Mouse (Mus musculus) gastrocnemius, postnatal 36 days (tissue): ENCODE data around the gene Sprtn. TPM values are rescaled to one million over a fixed set of nuclear protein-coding genes. Genes with fewer than 3 reads are reported as not detected.
A peak's percentile ranks its signal among the peaks of the same experiment; 100 is the strongest.

Experiments
- DNase-seq, 2 experiments: peaks; one replicate each; pipeline ENCODE4 v3.0.0; 2022
- intact Hi-C: fragments of 180-260 bp; cut with DNase I; formaldehyde crosslinking; loops from one replicate; pipeline ENCODE4 v1.15.1; 2025
- long read RNA-seq, 2 experiments: library from polyadenylated mRNA; stranded (forward); transcript quantifications; one replicate each; pipeline ENCODE4 v2.0.0; 2021
- total RNA-seq, 2 experiments: library from RNA; stranded (reverse); gene quantifications; 2 replicates each; pipeline ENCODE4 v1.2.3; 2021

Sprtn gene
- total RNA-seq, result 1 to 10 TPM; 5.0 to 6.9 TPM
- long read RNA-seq, experiment 1, partial matches to known transcripts, result 0 of 4 reads
- long read RNA-seq, experiment 1, other reads (novel, unspliced or antisense), result 4 of 4 reads
- long read RNA-seq, experiment 2, full-length matches to known transcripts, result 2 of 6 reads
- long read RNA-seq, experiment 2, partial matches to known transcripts, result 1 of 6 reads
- long read RNA-seq, experiment 2, other reads (novel, unspliced or antisense), result 3 of 6 reads

DNA sequence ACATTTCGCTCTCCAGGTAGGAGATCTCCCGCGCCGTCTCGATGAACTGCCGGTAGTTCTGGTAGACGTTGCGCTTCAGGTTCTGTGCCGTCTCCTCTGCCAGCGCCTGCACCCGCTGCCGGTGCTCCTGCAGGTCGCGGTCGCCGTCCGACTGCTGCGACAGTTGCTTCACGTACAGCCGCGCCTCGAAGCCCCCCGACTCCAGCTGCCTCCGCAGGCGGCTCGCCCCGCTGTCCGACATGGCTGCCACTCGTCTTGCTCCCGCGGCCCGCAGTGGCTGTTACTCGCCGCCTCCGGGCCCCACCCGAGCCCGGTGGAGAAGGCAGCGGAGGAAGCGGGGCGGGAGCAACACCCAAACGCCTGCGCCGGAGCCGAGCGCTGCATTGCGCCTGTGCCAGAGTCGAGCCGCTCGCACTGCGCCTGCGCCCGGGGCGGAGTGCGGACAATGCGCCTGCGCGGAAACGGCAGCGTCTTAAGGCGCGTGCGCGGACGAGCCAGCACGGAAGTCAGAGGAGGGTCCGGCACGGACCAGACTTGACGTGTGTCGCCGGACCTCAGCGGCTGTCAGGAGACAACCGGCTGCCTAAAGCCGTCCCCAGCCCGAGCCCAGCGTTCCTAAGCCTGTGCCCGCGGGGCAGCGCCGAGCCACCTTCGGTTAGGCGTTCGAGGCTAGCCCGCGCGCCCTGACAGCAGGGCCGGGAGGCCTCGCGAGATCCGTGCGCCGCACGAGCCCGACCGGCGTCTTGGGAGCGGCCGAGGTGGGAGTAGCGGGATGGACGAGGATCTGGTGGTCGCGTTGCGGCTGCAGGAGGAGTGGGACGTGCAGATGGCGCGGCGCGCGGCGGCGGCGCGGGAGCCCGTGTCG lies at the start of gene Sprtn, which contains the start of gene Exoc8:
TSS of gene Sprtn (plus strand) at position 501 of the 865 bp plus-strand sequence.
TSS of gene Exoc8 (minus strand) at position 320 of the 865 bp plus-strand sequence.
- intact Hi-C loops, result loop anchor here (2.0 to 5.0 kb wide), 4 partner anchors 31 to 140 kb away; partner anchors contain the start of genes Egln1 and Tsnax
- peak; percentile 96 to 98 for DNase-seq

DNA sequence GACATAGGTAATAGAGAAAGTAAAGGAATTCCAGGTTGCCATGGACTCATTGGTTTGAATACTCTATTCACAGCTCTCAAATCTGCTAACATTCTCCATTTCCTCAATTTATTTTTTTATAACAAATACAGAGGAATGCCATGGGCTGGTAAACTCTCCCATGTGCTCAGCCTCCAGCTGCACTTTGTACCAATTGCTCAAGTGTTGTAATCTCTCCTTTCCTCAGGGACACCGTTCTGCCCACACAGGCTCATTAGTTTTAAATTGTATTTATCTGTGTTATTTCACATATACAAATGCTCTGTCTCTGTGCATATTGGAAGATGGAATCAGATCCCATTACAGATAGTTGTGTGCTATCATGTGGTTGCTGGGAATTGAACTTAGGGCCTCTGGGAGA lies 44.2 kb upstream of the Sprtn start:
- intact Hi-C loops, result no loop called here
- DNase-seq, result no peak

DNA sequence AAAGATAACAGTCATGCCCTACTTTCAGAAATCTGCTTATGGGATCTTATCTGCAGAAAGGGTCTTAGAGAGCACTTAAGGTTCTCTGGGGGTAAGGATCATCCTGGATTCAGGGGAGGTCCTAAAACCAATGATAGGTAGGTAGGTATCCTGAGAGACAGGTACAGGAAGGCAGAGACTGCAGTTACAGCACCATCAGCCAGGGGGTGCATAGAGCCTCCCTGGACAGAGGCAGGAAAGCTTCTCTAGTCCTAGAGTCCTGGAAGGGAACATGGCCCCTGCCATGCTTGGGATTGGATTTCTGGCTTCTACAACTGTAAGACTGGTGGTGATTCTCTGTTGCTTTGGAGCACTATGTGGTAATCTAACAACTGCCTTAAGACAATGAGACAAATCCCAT lies 38.2 kb upstream of the Sprtn start:
- intact Hi-C loops, result no loop called here
- DNase-seq, result no peak

DNA sequence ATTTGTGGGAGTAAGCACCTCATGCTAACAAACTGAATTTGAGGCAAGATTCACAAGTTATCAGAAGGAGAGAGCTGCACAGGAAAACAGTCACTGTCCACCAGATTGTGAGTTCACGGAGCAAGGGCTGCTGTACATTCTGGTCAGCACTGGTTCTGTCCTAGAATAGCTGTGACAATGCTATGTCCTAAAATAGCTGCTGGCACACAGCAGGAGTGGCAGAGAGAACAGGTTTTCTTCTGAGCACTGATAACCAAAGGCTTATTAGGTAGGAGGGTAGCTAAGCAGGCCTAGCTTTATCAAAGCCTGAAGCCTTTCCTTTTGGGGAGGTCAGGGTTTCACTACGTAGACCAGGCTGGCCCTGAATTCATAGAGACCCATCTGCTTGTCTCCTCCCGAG lies 37.5 kb upstream of the Sprtn start:
- DNase-seq, result no peak
- intact Hi-C loops, result no loop called here

DNA sequence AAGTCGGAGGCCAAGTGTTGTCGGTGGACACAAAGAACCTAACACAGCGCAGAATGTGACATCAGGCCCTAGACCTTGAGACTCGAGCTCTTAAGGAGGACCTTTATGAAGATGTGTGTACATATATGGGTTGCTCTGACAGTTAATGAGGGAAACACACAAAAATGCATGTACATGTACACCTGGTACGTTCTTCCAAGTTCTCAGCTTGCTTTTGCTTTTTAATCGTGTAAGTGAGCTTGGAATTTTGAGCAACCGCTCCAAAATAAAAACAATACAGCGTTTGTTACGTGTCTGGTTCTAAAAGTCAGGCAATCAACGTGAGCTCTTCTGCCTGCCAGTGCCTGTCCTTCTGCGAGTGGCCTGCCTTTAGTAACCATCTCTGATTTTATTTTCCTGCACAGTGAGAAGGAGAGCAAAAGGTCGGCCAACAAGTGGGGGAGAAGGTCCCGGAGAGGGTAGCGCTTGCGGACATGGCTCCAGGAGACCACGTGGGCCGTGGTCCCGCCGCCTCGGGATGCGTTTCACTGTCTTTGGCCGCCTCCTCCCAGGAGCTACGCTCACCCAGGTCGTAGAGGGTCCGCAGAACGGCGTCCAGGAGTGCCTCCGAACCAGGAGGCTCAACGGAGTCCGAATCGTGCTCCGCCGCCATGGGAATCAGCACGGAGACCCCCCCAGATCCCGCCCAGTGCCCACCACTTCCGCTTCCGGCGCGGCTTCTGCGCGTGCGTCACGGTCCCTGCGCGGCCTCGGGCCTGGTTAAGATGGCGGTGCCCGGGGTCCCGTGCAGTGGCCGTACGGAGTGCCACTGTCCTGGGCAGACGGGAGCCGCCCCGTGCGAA lies 35.1 kb upstream of the Sprtn start, which contains the start of the genes Gnpat and 2810004N23Rik:
TSS of gene Gnpat (plus strand) at position 713 of the 842 bp plus-strand sequence.
TSS of gene 2810004N23Rik (minus strand) at position 800 of the 842 bp plus-strand sequence.
- intact Hi-C loops, result no loop called here
- peak; percentile 91 to 94 for DNase-seq

DNA sequence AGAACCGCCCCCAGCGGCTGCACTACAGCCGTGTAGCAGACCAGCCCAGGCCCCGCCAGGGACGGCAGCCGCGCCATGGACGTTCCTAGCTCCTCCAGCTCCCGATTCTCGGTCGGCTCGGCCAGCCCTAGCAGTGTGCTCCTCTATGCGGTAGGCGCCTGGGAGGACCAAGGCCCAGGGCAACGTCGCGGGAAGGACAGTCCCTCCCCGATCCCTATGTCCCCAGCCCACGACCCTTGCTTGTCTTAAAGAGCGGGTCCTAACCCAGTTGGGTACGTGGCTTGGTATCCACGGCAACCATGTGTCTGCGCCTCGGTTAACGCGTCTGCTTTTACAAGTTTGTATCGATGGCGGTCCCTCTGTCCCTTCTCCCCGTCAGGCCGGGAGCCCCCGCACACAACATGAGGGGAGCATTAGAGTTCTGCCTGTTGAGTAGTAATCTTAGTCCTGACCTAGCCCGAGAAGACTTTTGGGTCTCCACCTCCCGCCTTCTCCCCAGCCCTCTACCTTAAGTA lies 34.5 kb upstream of the Sprtn start:
- no peak for DNase-seq
- intact Hi-C loops, result no loop called here

DNA sequence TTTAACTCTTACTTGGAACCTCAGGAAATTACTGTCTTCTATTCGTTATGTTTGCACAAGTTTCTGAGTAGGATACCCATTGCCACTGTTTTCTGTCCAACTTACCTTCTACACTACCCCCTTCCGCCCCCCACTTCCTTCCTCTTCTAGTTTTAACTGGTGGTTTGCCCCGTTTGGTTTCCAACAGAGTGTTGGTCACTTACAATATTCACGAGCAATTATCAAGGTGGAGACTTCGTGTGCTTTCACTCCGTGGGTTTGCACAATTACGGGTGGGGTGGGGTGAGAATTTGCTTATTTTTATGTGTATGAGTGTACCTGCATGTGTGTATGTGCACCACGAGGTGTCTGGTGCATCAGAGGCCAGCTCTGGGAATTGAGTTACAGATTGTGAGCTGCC lies 34.0 kb upstream of the Sprtn start:
- DNase-seq, result no peak
- intact Hi-C loops, result no loop called here

DNA sequence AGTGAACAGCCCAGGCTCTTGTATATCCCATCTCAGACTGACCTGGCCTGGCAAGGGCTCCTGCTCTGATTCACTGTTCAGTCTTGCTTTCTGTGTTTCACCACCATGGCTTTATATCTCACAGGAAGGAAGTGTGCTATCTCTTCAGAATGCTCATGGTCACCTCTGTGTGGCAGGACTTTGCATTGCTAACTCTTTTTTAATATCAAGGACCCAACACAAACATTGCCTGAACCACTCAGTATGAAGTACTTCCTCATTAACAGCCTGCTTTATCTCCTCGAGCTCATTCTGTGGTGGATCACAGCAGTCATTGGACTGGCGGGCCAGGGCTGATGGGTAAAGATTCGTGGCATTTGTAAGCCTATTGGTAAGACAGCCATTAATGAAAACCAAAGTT lies 31.0 kb upstream of the Sprtn start:
- intact Hi-C loops, result loop anchor here (2.0 kb wide), 1 partner anchor 30 kb away; the partner anchor contains the start of genes Exoc8 and Sprtn
- DNase-seq, result no peak

DNA sequence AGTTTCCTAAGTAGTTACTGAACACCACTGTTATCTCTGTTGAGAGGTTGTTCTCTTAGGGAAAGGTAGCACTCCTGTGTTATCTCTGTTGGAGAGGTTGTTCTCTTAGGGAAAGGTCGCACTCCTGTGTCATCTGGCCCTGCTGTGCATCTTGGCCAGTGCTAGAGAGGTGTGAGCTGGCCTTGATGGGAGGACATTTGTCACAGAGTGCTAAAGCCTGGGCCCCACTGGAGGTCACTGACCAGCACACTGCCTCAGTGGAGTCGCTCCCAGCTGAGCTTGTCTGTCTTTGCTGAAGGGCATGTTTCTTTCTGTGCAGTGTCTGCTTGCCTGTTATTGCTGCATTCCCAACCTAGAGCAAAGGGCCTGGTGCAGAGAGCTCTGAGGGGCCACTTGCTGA lies 30.6 kb upstream of the Sprtn start:
- no peak for DNase-seq
- intact Hi-C loops, result loop anchor here (2.0 kb wide), 1 partner anchor 30 kb away; the partner anchor contains the start of genes Exoc8 and Sprtn

DNA sequence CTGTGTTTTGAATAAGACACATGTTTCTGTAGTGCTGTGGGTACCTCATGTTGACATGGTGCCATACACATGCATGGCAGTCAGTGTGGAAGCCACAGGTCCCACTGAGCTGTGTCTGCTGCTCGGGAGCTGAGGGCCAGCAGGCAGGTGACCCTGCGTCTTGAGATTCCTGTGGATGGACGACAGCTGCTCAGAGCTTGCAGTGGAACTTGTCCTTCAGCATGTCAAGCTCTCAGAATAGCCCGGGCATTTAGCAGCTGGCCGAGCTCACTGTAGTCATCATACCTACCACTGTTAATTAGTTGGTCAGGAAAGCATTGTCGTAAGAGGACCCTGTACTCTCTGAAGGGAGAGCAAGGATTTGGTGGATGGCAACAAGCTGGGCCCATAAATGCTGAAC lies 28.0 kb upstream of the Sprtn start:
- DNase-seq, result no peak

DNA sequence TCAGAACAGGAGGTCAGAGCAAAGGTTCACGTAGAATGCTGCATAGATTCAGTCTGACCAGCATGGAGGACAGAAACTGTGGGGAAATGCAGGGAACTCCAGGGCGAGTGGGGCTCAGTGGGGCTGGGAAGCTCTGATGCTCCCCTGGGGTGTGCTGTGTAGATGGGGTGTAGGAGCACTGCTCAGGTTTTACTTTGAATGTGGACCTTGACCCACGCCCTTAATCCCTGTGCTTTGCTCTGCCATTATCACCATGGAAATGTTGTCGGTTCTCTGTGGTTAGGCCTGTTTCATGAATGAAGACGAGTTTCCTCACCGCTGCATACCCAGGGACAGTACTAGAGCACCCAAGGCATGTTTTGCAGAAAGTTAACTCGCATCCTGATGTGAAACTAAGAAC lies 26.2 kb upstream of the Sprtn start:
- no peak for DNase-seq
- intact Hi-C loops, result no loop called here

More for the DNA sequence above, 28.0 kb upstream of the Sprtn start:
- intact Hi-C loops, result no loop called here

DNA sequence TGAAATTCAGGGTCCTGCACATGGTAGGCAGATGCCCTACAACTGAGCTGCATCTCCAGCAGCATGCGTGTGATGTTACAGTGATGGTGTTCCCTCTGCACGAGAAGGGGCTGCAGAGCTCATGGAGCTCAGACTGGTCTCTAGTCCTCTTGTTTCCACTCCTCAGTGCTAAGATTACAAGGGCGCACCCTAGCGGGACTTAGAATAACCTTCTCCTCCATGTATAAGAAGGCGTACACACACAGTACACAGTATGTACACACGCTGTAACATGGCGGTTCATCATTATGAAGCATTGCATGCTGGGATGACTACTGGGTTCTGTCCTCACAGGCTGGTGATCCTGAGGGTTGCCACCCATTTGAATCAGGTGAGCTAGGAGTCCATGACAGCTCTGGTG lies 25.6 kb upstream of the Sprtn start:
- no peak for DNase-seq
- intact Hi-C loops, result no loop called here

DNA sequence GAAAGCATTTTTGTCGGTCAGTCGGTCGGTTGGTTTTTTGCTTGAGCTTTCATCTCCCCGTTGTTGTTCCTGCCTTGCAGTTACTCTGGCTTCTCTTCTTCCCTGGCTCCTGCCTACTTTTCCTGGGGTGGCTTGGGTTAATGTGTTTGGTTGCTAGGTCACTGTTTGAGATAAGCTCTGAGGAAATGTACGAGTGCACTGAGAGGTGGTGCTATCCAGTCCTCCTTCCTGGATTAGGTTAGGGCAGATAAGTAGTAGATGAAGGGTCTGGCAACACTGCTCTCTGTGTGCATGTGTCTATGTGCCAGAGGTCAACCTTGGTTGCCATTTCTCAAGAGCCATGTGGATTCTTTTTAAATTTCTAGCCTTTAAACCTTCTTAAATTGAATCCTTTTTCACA lies 25.0 kb upstream of the Sprtn start:
- intact Hi-C loops, result no loop called here

DNA sequence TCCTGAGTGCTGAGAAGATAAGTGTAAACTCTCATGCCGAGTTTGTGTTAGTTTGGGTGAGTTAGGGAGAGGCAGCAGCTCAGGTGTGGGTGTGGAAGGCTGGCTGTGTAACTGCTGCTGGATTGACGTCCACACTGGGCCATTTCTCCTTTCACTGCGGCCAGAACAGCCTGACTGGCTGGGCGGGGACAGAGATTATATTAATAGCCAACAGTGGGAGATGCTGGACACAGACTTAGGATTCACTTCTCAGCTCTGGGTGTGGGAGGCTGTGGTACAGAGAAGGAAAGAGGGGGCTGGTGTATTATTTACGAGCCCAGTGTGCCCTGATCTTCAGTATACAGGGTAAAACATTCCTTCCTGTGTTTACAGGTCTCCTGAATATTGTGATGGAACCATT lies 19.5 kb upstream of the Sprtn start:
- DNase-seq, result no peak
- intact Hi-C loops, result loop anchor here (5.0 kb wide), 1 partner anchor 149 kb away; no protein-coding TSS in a partner anchor

More for the DNA sequence above, 25.0 kb upstream of the Sprtn start:
- no peak for DNase-seq

DNA sequence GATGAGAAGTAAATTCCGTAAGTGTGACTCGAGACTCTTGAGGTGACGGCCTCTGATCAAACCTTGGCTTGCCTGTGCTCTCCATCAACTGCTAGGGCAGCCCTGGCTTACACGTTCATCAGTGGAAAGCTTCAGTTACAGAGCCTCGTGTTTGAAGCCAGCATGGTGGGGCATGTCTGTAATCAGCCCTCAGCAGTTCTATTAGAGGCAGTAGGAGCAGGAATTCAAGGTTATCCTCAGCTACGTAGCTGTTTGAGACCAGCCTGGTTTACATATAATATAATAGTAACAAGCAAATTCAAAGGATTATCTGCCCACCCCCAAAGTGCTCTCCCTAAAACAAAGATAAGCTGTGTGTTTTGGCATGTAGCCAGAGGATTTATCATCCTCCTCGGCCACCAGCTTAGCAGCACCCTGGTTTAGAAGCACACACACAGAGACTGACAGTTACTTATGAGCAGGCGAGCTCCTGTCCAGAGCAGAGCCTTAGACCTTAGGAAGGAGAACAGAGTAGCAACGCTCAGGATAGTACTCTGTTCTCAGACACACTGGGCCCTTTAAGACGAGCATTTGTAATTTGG lies 18.6 kb upstream of the Sprtn start:
- DNase-seq, result no peak
- intact Hi-C loops, result loop anchor here (5.0 kb wide), 1 partner anchor 148 kb away; no protein-coding TSS in a partner anchor

DNA sequence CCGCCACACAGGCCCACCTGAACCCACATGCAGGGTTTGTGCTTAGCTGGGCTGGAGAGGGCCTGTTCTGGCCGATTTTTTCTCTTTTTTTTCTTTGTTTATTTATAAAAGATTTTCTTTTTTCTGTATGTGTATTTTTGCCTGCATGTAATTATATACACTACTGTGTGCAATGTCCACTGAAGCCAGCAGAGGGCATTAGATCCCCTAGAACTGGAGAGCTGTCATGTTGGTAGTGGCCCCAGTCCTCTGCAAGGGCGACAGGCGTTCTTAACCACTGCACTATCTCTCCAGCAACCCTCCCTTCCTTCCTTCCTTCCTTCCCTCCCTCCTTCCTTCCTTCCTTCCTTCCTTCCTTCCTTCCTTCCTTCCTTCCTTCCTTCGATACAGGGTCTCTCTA lies 9.3 kb upstream of the Sprtn start:
- no peak for DNase-seq
- intact Hi-C loops, result no loop called here

DNA sequence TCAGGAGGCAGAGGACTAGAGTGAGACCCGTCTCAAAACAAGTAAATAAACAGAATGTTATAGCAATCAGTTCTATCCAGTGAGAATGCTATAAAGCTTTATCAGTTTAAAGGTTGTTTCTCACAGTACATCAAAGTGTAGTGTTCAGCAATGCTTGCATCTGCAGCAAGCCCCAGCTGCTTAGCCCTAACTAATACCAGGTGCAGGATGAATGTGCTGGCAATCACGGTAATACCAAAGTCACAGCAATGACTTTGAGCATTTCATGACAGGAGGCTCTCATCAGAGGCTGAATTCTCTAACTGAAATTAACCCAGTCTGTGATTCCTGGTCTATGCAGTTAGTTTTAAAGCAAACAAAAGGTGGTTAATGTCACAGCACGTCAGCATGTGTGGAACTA lies 5.1 kb upstream of the Sprtn start:
- DNase-seq, result no peak
- intact Hi-C loops, result no loop called here

DNA sequence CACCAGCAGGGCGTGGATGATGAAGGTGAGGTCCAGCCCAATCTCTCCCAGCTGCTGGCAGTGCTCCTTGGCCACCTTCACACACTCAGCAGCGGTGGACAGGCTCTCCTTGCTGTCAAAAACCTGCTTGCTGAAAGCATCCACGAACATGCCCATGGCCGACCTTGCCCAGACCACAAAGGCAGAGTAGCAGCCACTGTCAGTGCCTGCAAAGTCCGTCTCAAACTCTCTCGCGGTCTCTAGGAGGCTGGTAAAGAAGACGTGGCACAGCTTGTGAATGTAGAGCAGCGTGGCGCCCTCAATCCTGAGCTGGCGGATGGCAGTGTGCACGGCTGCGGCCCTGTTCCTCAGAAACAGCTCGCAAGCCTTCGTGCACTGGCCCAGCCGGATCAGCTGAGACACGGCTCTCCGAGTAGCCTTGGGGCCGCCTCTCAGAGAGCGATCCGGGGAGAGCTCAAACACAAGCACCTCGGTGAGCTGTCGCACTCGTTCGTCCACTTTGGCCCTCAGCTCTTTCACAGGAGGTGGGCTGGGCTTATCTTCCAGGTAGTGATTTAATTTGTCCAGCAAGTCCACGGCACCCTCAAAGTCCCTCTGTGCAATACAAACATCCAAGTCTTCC lies 1.6 kb upstream of the Sprtn start:
- intact Hi-C loops, result loop anchor here (2.0 to 5.0 kb wide), 4 partner anchors 29 to 141 kb away; partner anchors contain the start of genes Egln1 and Tsnax
- DNase-seq, result no peak
